In the genomic region with DNA sequence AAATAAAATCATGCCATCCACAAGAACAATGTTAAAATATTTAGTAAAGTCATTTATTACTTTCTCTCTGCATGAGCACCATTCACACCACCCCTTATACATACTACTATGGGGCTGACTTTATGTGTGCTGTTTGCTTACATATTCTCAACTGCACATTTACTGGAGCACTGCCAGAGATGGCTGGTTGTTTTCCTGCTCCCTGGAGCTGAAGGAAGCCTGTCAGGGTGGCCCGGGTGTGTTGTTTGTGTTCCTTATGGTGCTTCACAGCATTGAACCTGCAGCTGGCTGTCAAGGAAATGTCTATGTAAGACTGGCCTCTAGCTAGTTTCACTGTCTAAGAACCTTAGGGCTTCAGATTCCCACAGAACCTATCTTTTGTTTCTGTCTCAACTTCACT, we compare ENCODE assay signal across 15 mouse cellular contexts.
"Had no signal": no experiment of that assay in that cellular context is flagged by ENCODE, and none has a peak within 500 bp of the region (broad histone marks: within the 10 kb centered on the region; RNA-seq: fewer than 3 reads in every experiment).

No protein-coding gene starts in this region.

- H3K27ac ChIP-seq: hindbrain, postnatal 0 days; intestine, embryonic 15.5 days; layer of hippocampus, adult 2 months; limb, embryonic 15.5 days; liver, embryonic 15.5 days; midbrain, embryonic 12.5 days; neural tube, embryonic 13.5 days; stomach, embryonic 15.5 days had no signal

- H3K9me3 ChIP-seq: intestine, embryonic 15.5 days; limb, embryonic 15.5 days; liver, embryonic 15.5 days; midbrain, embryonic 12.5 days; neural tube, embryonic 13.5 days; stomach, embryonic 15.5 days had no signal

- H3K27me3 ChIP-seq: intestine, embryonic 15.5 days; limb, embryonic 15.5 days; liver, embryonic 15.5 days; midbrain, embryonic 12.5 days; neural tube, embryonic 13.5 days; stomach, embryonic 15.5 days had no signal

- H3K4me3 ChIP-seq: intestine, embryonic 15.5 days; layer of hippocampus, adult 2 months; limb, embryonic 15.5 days; liver, embryonic 15.5 days; midbrain, embryonic 12.5 days; neural tube, embryonic 13.5 days; stomach, embryonic 15.5 days had no signal

- H3K9ac ChIP-seq: intestine, embryonic 15.5 days; limb, embryonic 15.5 days; liver, embryonic 15.5 days; midbrain, embryonic 12.5 days; neural tube, embryonic 13.5 days; stomach, embryonic 15.5 days had no signal

- H3K36me3 ChIP-seq: intestine, embryonic 15.5 days; limb, embryonic 15.5 days; liver, embryonic 15.5 days; midbrain, embryonic 12.5 days; neural tube, embryonic 13.5 days; stomach, embryonic 15.5 days had no signal

- ATAC-seq: hindbrain, postnatal 0 days; intestine, embryonic 15.5 days; midbrain, embryonic 16.5 days had no signal

- DNase-seq: kidney, adult 18-20 months; kidney, postnatal 10 days; kidney, postnatal 4 days; retina, postnatal 1 day; thymus, adult 2 months; thymus, postnatal 36 days had no signal

- H3K4me1 ChIP-seq: intestine, embryonic 15.5 days; limb, embryonic 15.5 days; midbrain, embryonic 12.5 days; neural tube, embryonic 13.5 days; stomach, embryonic 15.5 days had no signal

- H3K4me2 ChIP-seq: intestine, embryonic 15.5 days; limb, embryonic 15.5 days; liver, embryonic 15.5 days; midbrain, embryonic 12.5 days; neural tube, embryonic 13.5 days; stomach, embryonic 15.5 days had no signal
